11 mouse cellular contexts compared by ENCODE assay signal in the genomic region with DNA sequence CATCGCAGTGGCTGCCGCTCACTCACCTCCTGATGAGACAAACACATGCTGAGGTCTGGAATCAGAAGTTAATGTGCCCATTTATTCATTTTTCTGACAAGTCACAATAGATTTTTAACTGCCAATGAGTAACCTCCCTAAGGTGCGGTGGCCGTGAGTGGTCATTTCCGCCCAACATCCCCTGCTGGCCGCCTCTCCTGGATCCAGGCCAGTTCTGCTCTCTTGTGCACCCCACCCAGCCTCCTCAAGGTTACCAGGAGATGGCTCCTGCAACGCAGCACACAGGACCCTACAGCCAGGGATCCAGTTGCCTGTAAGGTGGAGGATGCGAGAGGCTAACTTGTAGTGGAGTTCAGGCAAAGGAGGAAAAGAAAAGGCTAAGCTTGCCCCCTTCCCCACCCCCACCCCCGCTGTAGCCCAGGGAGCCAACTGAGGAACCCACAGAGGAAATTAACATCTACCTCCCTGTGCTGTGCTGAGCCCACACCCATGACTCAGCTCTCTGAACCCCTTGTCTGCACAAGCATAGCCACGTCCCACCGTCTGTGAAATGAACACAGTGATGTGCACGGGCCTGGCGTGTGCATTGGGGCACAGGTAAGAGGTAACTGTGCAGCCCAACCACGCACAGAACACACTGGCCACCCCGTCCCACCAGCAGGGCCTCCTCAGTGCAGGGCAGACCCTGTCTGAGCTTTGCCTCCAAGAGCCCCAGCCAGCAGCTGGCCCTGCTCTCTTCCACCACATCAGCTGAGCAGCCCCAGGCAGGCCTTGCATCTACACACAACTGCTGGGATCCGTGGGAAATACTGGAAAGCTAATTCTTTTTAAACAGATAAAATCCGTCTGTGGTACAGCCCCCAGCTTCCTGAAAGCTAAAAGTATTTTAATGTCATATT.
DNase-seq lines count a peak whose midpoint lies in the region; ATAC-seq and TF ChIP-seq lines count a peak whose summit lies in the region.
"Had no signal": no experiment of that assay in that cellular context is flagged by ENCODE, and none has a peak within 500 bp of the region (broad histone marks: within the 10 kb centered on the region; RNA-seq: fewer than 3 reads in every experiment).

No protein-coding gene starts in this region.

- intact Hi-C loops in heart, postnatal 14 days (cut with DNase I), result no loop called here

- H3K36me3 ChIP-seq in lung, embryonic 14.5 days (ENCODE audit: insufficient read depth), result peaks cover 22% of the 10 kb centered on the region; the same call in 1 of the 2 replicates
- H3K36me3 ChIP-seq in embryonic facial prominence, embryonic 15.5 days, result peaks cover 18% of the 10 kb centered on the region
- H3K36me3 ChIP-seq in midbrain, embryonic 16.5 days (ENCODE audit: control insufficient read depth, insufficient read depth, low read length), result 0 out of 2 replicates have a peak, but pooled peaks cover 2% of the 10 kb centered on the region

- peak; percentile 91 for ATAC-seq in lung, embryonic 14.5 days (ENCODE audit: insufficient read depth)
- peak; percentile 60 for ATAC-seq in embryonic facial prominence, embryonic 15.5 days (ENCODE audit: insufficient number of reproducible peaks, low FRiP score, low TSS enrichment, low read depth)
- ATAC-seq in midbrain, embryonic 16.5 days, result no peak
- ATAC-seq in inflammation-experienced regulatory T-cells, adult 6 months, result no peak
- ATAC-seq: forebrain, embryonic 13.5 days had no signal

- H3K9ac ChIP-seq in lung, embryonic 14.5 days, result no peak overlapping the region
- no peak overlapping the region for H3K9ac ChIP-seq in embryonic facial prominence, embryonic 15.5 days
- no peak overlapping the region for H3K9ac ChIP-seq in midbrain, embryonic 16.5 days (ENCODE audit: low read depth, low read length)
- H3K9ac ChIP-seq: forebrain, embryonic 13.5 days had no signal

- no peaks in the 10 kb centered on the region for H3K27me3 ChIP-seq in lung, embryonic 14.5 days (ENCODE audit: insufficient read depth, low read length)
- no peaks in the 10 kb centered on the region for H3K27me3 ChIP-seq in embryonic facial prominence, embryonic 15.5 days
- H3K27me3 ChIP-seq in midbrain, embryonic 16.5 days (ENCODE audit: control insufficient read depth, insufficient read depth, low read depth, low read length), result no peaks in the 10 kb centered on the region
- H3K27me3 ChIP-seq: forebrain, embryonic 13.5 days had no signal

- DNase-seq in lung, embryonic 14.5 days, result peak; percentile 91
- no peak for DNase-seq in lung, postnatal 14 days
- DNase-seq in heart, postnatal 14 days, result peak; percentile 51 to 57
- no peak for DNase-seq in cerebellum, adult 18-20 months
- DNase-seq in right cerebral cortex, postnatal 14 days, result no peak
- DNase-seq: cerebellum, adult 11-12 months had no signal

- H3K4me3 ChIP-seq in lung, embryonic 14.5 days (ENCODE audit: low read depth, low read length), result no peak overlapping the region
- H3K4me3 ChIP-seq in embryonic facial prominence, embryonic 15.5 days (replicated peaks), result no peak overlapping the region
- no peak overlapping the region for H3K4me3 ChIP-seq in midbrain, embryonic 16.5 days (ENCODE audit: low read depth, low read length)
- H3K4me3 ChIP-seq: forebrain, embryonic 13.5 days had no signal

- H3K4me2 ChIP-seq in lung, embryonic 14.5 days, result no peak overlapping the region
- H3K4me2 ChIP-seq in embryonic facial prominence, embryonic 15.5 days (replicated peaks), result no peak overlapping the region
- no peak overlapping the region for H3K4me2 ChIP-seq in midbrain, embryonic 16.5 days (ENCODE audit: low read length)
- H3K4me2 ChIP-seq: forebrain, embryonic 13.5 days had no signal

- peak overlapping the region; percentile 73 for H3K27ac ChIP-seq in lung, embryonic 14.5 days (ENCODE audit: low read depth)
- 0 out of 2 replicates have a peak overlapping the region, but pooled peaks have one; percentile 34 for H3K27ac ChIP-seq in embryonic facial prominence, embryonic 15.5 days (replicated peaks)
- peak overlapping the region; percentile 49; the same call in 1 of the 2 replicates for H3K27ac ChIP-seq in midbrain, embryonic 16.5 days (ENCODE audit: low read length)
- H3K27ac ChIP-seq: forebrain, embryonic 13.5 days; macrophage had no signal

- TF ChIP-seq CTCF in lung, embryonic 14.5 days (IDR thresholded peaks at IDR 0.05; ENCODE audit: low read depth), result 0 out of 2 replicates have a peak, but pooled peaks have one; percentile 31

- 47% methylated on average over 17 of the region's 17 CpGs for WGBS in lung, embryonic 14.5 days
- 56% methylated on average over 17 of the region's 17 CpGs for WGBS in embryonic facial prominence, embryonic 15.5 days
- 76% methylated on average over 17 of the region's 17 CpGs for WGBS in midbrain, embryonic 16.5 days

- peaks cover 18% of the 10 kb centered on the region for H3K4me1 ChIP-seq in lung, embryonic 14.5 days (ENCODE audit: insufficient read depth)
- peaks cover 17% of the 10 kb centered on the region for H3K4me1 ChIP-seq in embryonic facial prominence, embryonic 15.5 days
- no peaks in the 10 kb centered on the region for H3K4me1 ChIP-seq in midbrain, embryonic 16.5 days (ENCODE audit: control insufficient read depth, insufficient read depth, low read length)
- H3K4me1 ChIP-seq: forebrain, embryonic 13.5 days had no signal

- H3K9me3 ChIP-seq in lung, embryonic 14.5 days (ENCODE audit: low read depth, low read length), result no peaks in the 10 kb centered on the region
- H3K9me3 ChIP-seq in embryonic facial prominence, embryonic 15.5 days (replicated peaks), result no peaks in the 10 kb centered on the region
- no peaks in the 10 kb centered on the region for H3K9me3 ChIP-seq in midbrain, embryonic 16.5 days (replicated peaks; ENCODE audit: control insufficient read depth, low read length, poor library complexity, severe bottlenecking)
- H3K9me3 ChIP-seq: forebrain, embryonic 13.5 days had no signal

Comparison
In these comparisons a context has a peak if more than half of its experiments do, and no peak if none do; other contexts are left out.
1. DNase-seq: peak in lung, embryonic 14.5 days (single experiment) and heart, postnatal 14 days (2 of 2); none in lung, postnatal 14 days (single experiment), cerebellum, adult 18-20 months (0 of 2) and right cerebral cortex, postnatal 14 days (single experiment).
2. ATAC-seq: peak in lung, embryonic 14.5 days (single experiment) and embryonic facial prominence, embryonic 15.5 days (single experiment); none in midbrain, embryonic 16.5 days (single experiment) and inflammation-experienced regulatory T-cells, adult 6 months (single experiment).
3. Peak in every context shown above with its lines, with median percentiles within 50 percentile points of each other: H3K27ac ChIP-seq.